Mouse (Mus musculus): ENCODE data around the gene Adcy5.

DNA sequence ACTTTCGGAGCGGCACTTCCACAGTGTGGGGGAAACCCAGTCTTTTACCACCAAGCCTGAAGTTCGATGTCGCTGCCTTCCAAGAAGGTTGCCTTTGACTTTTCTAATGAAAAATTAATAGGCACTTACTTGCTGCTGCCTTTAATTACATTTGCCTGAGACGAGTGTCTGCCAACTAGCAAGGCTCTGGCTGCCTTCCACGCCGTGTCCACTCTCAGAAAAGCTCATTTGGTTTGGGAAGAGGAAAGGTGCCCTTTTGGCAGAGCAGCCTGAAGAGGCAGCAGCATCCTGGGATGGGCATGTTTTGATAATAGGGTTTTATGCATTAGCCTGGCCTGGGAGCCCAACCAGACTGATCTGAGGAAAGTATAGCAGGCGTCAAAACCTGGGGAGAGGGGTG is 12.8 kb upstream of the Adcy5 start:
- TF ChIP-seq CTCF (IDR thresholded peaks at IDR 0.05; ENCODE audit: borderline replicate concordance, control insufficient read depth, extremely low read depth, insufficient read depth, low read length, poor library complexity) (no peak), POLR2A (IDR thresholded peaks at IDR 0.05; ENCODE audit: control insufficient read depth, extremely low read depth, insufficient read depth, low read length, poor library complexity) (no peak)

Measured in thymus, adult 2 months (tissue).